Mouse (Mus musculus): ENCODE results near the gene Cul1. TPM values are rescaled to one million over a fixed set of nuclear protein-coding genes. Genes with fewer than 3 reads are reported as not detected.

Gene Cul1
- polyA plus RNA-seq, 1 experiment, result 6.4 TPM

- peaks cover 4% of the 10 kb centered on the region for H3K36me3 ChIP-seq (replicated peaks; ENCODE audit: low read length)
- peaks cover 15% of the 10 kb centered on the region for H3K9me3 ChIP-seq
- TF ChIP-seq GATA1 (IDR thresholded peaks at IDR 0.05; ENCODE audit: borderline replicate concordance, low read length), result no peak
- no peak for TF ChIP-seq FLI1 (IDR thresholded peaks at IDR 0.05; ENCODE audit: low read length)
- H3K4me1 ChIP-seq, result peaks cover 20% of the 10 kb centered on the region
- no peaks in the 10 kb centered on the region for H3K27me3 ChIP-seq (replicated peaks)
- no peak overlapping the region for H3K4me3 ChIP-seq (replicated peaks)
Observed at GRCm38 (mm10) chr6:47440080-47440479, 13.1 kb upstream of the Cul1 start.

GRCm38 (mm10) chr6:47447658-47448057, 5.5 kb upstream of the Cul1 start:
- Histone ChIP-seq H3K27me3 (replicated peaks) (no peaks in the 10 kb centered on the region), H3K36me3 (replicated peaks; ENCODE audit: low read length) (peaks cover 4% of the 10 kb centered on the region), H3K4me3 (replicated peaks) (no peak overlapping the region), H3K9me3 (peaks cover 7% of the 10 kb centered on the region), H3K4me1 (peaks cover 29% of the 10 kb centered on the region; the same call in 1 of the 2 replicates)
- TF ChIP-seq FLI1 (IDR thresholded peaks at IDR 0.05; ENCODE audit: low read length) (no peak), GATA1 (IDR thresholded peaks at IDR 0.05; ENCODE audit: borderline replicate concordance, low read length) (no peak)

GRCm38 (mm10) chr6:47453522-47454130, 428 bp downstream of the Cul1 start:
- Histone ChIP-seq H3K9me3 (no peaks in the 10 kb centered on the region), H3K36me3 (replicated peaks; ENCODE audit: low read length) (peaks cover 10% of the 10 kb centered on the region), H3K27me3 (replicated peaks) (no peaks in the 10 kb centered on the region), H3K4me3 (replicated peaks) (peak overlapping the region; percentile 93), H3K4me1 (peaks cover 46% of the 10 kb centered on the region)
- no peak; the same call in 1 of the 2 replicates for TF ChIP-seq FLI1 (IDR thresholded peaks at IDR 0.05; ENCODE audit: low read length)
- no peak for TF ChIP-seq GATA1 (IDR thresholded peaks at IDR 0.05; ENCODE audit: borderline replicate concordance, low read length)

- no peaks in the 10 kb centered on the region for H3K9me3 ChIP-seq
- H3K36me3 ChIP-seq (replicated peaks; ENCODE audit: low read length), result peaks cover 13% of the 10 kb centered on the region
- peak overlapping the region; percentile 93 for H3K4me3 ChIP-seq (replicated peaks)
- peaks cover 49% of the 10 kb centered on the region for H3K4me1 ChIP-seq
- no peaks in the 10 kb centered on the region for H3K27me3 ChIP-seq (replicated peaks)
- no peak for TF ChIP-seq FLI1 (IDR thresholded peaks at IDR 0.05; ENCODE audit: low read length)
- no peak for TF ChIP-seq GATA1 (IDR thresholded peaks at IDR 0.05; ENCODE audit: borderline replicate concordance, low read length)
Observed at GRCm38 (mm10) chr6:47454131-47454574, 955 bp downstream of the Cul1 start.

- Histone ChIP-seq H3K4me3 (replicated peaks) (peak overlapping the region; percentile 93), H3K4me1 (peaks cover 52% of the 10 kb centered on the region), H3K36me3 (replicated peaks; ENCODE audit: low read length) (peaks cover 13% of the 10 kb centered on the region), H3K9me3 (no peaks in the 10 kb centered on the region), H3K27me3 (replicated peaks) (no peaks in the 10 kb centered on the region)
- TF ChIP-seq FLI1 (IDR thresholded peaks at IDR 0.05; ENCODE audit: low read length), result no peak
- TF ChIP-seq GATA1 (IDR thresholded peaks at IDR 0.05; ENCODE audit: borderline replicate concordance, low read length), result no peak
Observed at GRCm38 (mm10) chr6:47454575-47455571, 1.7 kb downstream of the Cul1 start.

- Histone ChIP-seq H3K36me3 (replicated peaks; ENCODE audit: low read length) (peaks cover 19% of the 10 kb centered on the region), H3K4me1 (peaks cover 55% of the 10 kb centered on the region), H3K4me3 (replicated peaks) (peak overlapping the region; percentile 93), H3K27me3 (replicated peaks) (no peaks in the 10 kb centered on the region), H3K9me3 (no peaks in the 10 kb centered on the region)
- TF ChIP-seq GATA1 (IDR thresholded peaks at IDR 0.05; ENCODE audit: borderline replicate concordance, low read length), result no peak
- no peak for TF ChIP-seq FLI1 (IDR thresholded peaks at IDR 0.05; ENCODE audit: low read length)
Observed at GRCm38 (mm10) chr6:47455843-47456242, 2.6 kb downstream of the Cul1 start.

GRCm38 (mm10) chr6:47456853-47457252, 3.7 kb downstream of the Cul1 start:
- TF ChIP-seq FLI1 (IDR thresholded peaks at IDR 0.05; ENCODE audit: low read length) (no peak), GATA1 (IDR thresholded peaks at IDR 0.05; ENCODE audit: borderline replicate concordance, low read length) (no peak)
- no peak overlapping the region for H3K4me3 ChIP-seq (replicated peaks)
- H3K9me3 ChIP-seq, result no peaks in the 10 kb centered on the region
- no peaks in the 10 kb centered on the region for H3K27me3 ChIP-seq (replicated peaks)
- peaks cover 25% of the 10 kb centered on the region for H3K36me3 ChIP-seq (replicated peaks; ENCODE audit: low read length)
- peaks cover 64% of the 10 kb centered on the region for H3K4me1 ChIP-seq

GRCm38 (mm10) chr6:47465400-47465799, 12.2 kb downstream of the Cul1 start:
- Histone ChIP-seq H3K27me3 (replicated peaks) (no peaks in the 10 kb centered on the region), H3K4me3 (replicated peaks) (no peak overlapping the region), H3K36me3 (replicated peaks; ENCODE audit: low read length) (peaks cover 32% of the 10 kb centered on the region), H3K9me3 (no peaks in the 10 kb centered on the region), H3K4me1 (peaks cover 68% of the 10 kb centered on the region)
- TF ChIP-seq FLI1 (IDR thresholded peaks at IDR 0.05; ENCODE audit: low read length) (no peak), GATA1 (IDR thresholded peaks at IDR 0.05; ENCODE audit: borderline replicate concordance, low read length) (no peak)

- H3K9me3 ChIP-seq, result no peaks in the 10 kb centered on the region
- H3K4me1 ChIP-seq, result peaks cover 66% of the 10 kb centered on the region
- H3K36me3 ChIP-seq (replicated peaks; ENCODE audit: low read length), result peaks cover 23% of the 10 kb centered on the region
- no peaks in the 10 kb centered on the region for H3K27me3 ChIP-seq (replicated peaks)
- H3K4me3 ChIP-seq (replicated peaks), result no peak overlapping the region
- TF ChIP-seq GATA1 (IDR thresholded peaks at IDR 0.05; ENCODE audit: borderline replicate concordance, low read length) (no peak), FLI1 (IDR thresholded peaks at IDR 0.05; ENCODE audit: low read length) (no peak)
Observed at GRCm38 (mm10) chr6:47466488-47466887, 13.3 kb downstream of the Cul1 start.

- no peaks in the 10 kb centered on the region for H3K9me3 ChIP-seq
- peaks cover 64% of the 10 kb centered on the region for H3K4me1 ChIP-seq
- H3K36me3 ChIP-seq (replicated peaks; ENCODE audit: low read length), result peaks cover 22% of the 10 kb centered on the region
- no peak overlapping the region for H3K4me3 ChIP-seq (replicated peaks)
- TF ChIP-seq FLI1 (IDR thresholded peaks at IDR 0.05; ENCODE audit: low read length) (no peak), GATA1 (IDR thresholded peaks at IDR 0.05; ENCODE audit: borderline replicate concordance, low read length) (no peak)
- no peaks in the 10 kb centered on the region for H3K27me3 ChIP-seq (replicated peaks)
Observed at GRCm38 (mm10) chr6:47467058-47467457, 13.9 kb downstream of the Cul1 start.
